Mouse (Mus musculus) liver, embryonic 11.5 days (tissue): ENCODE results near the gene Nfe2. TPM values are rescaled to one million over a fixed set of nuclear protein-coding genes. Genes with fewer than 3 reads are reported as not detected.
A peak's percentile ranks its signal among the peaks of the same experiment; 100 is the strongest.
"Not testable (repeated sequence)": the region's sequence is repeated elsewhere in the genome, so short reads cannot be mapped to it uniquely, and the experiment has no call there.

Experiments
- ATAC-seq: fragments of 200-750 bp; cut with Nextera tagmentation; replicated peaks from 2 replicates; pipeline ENCODE4 v1.8.0; 2017; ENCODE audit warnings: moderate number of reproducible peaks, mild to moderate bottlenecking, moderate TSS enrichment, moderate library complexity; ENCODE audit not compliant: low FRiP score
- DNase-seq: peaks from one replicate; pipeline ENCODE4 v3.0.0-alpha.2; 2017; ENCODE audit warnings: low spot score
- H3K27ac ChIP-seq: fragments of 300-500 bp; sonication (generic); 2 replicates; pipeline ENCODE4 v1.5.1; 2014; ENCODE audit warnings: mild to moderate bottlenecking, low read depth, low read length, control low read depth
- H3K27me3 ChIP-seq: fragments of 300-500 bp; sonication (generic); replicated peaks from 2 replicates; pipeline ENCODE4 v1.6.1; 2014; ENCODE audit warnings: low read length, mixed read lengths; ENCODE audit not compliant: control insufficient read depth, insufficient read depth
- H3K36me3 ChIP-seq: fragments of 300-500 bp; sonication (generic); 2 replicates; pipeline ENCODE4 v1.6.1; 2014; ENCODE audit warnings: mild to moderate bottlenecking, low read length, moderate library complexity, mixed read lengths; ENCODE audit not compliant: control insufficient read depth, insufficient read depth
- H3K4me1 ChIP-seq: fragments of 300-500 bp; sonication (generic); replicated peaks from 2 replicates; pipeline ENCODE4 v1.6.1; 2014; ENCODE audit warnings: low read length, mixed read lengths; ENCODE audit not compliant: control insufficient read depth, insufficient read depth
- H3K4me2 ChIP-seq: fragments of 300-500 bp; sonication (generic); 2 replicates; pipeline ENCODE4 v1.6.1; 2014; ENCODE audit warnings: mild to moderate bottlenecking, control low read depth, moderate library complexity
- H3K4me3 ChIP-seq: fragments of 300-500 bp; sonication (generic); 2 replicates; pipeline ENCODE4 v1.5.1; 2014; ENCODE audit warnings: low read depth, low read length, control low read depth
- H3K9ac ChIP-seq: fragments of 300-500 bp; sonication (generic); 2 replicates; pipeline ENCODE4 v1.6.1; 2014; ENCODE audit warnings: low read depth, low read length, control low read depth
- H3K9me3 ChIP-seq: fragments of 300-500 bp; sonication (generic); 2 replicates; pipeline ENCODE4 v1.6.1; 2016; ENCODE audit warnings: low read length, inconsistent platforms, mixed read lengths; ENCODE audit not compliant: control insufficient read depth
- WGBS: fragments of 180-500 bp; shearing (Covaris S2); extraction: QIAGEN DNeasy Blood & Tissue Kit; methylation state at CpG from one replicate; pipeline ENCODE4 v1.1.7; 2014; 5-methylcytosine and 5-hydroxymethylcytosine counted together
- polyA plus RNA-seq: library from polyadenylated mRNA; unstranded; fragments of >200 nt; fragmentation: Nextera tagmentation; extraction: Ambion mirVana; gene quantifications from 2 replicates; pipeline ENCODE4 v1.2.1, GENCODE M21; 2014

Gene Nfe2
- polyA plus RNA-seq, 1 experiment from 2014 or later: 94.1 TPM

DNA sequence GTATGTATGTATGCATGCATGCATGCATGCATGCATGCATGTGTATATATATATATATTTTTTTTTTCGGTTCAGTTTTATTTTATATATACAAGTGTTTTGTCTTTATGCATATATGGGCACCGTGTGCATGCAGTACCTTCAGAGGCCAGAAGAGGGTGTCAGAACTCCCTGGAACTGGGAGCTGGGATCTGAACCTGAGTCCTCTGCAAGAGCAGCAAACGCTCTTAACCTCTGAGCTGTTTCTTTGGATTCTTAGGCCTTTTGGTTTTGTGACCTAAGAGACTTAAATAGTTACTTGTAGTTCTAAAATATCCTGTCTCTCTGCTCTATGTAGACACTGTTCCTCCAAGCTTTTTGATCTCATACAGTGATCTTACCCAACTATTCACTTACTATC, 25.9 kb upstream of the Nfe2 start:
- WGBS: 64% methylated on average over 3 of the region's 3 CpGs
- no peak for DNase-seq
- H3K9ac ChIP-seq: no peak overlapping the region
- no peaks in the 10 kb centered on the region for H3K27me3 ChIP-seq
- no peak overlapping the region for H3K27ac ChIP-seq
- no peak overlapping the region for H3K4me2 ChIP-seq
- no peaks in the 10 kb centered on the region for H3K9me3 ChIP-seq
- H3K4me1 ChIP-seq: peaks cover 18% of the 10 kb centered on the region
- peaks cover 7% of the 10 kb centered on the region for H3K36me3 ChIP-seq
- no peak for ATAC-seq
- H3K4me3 ChIP-seq: no peak overlapping the region

DNA sequence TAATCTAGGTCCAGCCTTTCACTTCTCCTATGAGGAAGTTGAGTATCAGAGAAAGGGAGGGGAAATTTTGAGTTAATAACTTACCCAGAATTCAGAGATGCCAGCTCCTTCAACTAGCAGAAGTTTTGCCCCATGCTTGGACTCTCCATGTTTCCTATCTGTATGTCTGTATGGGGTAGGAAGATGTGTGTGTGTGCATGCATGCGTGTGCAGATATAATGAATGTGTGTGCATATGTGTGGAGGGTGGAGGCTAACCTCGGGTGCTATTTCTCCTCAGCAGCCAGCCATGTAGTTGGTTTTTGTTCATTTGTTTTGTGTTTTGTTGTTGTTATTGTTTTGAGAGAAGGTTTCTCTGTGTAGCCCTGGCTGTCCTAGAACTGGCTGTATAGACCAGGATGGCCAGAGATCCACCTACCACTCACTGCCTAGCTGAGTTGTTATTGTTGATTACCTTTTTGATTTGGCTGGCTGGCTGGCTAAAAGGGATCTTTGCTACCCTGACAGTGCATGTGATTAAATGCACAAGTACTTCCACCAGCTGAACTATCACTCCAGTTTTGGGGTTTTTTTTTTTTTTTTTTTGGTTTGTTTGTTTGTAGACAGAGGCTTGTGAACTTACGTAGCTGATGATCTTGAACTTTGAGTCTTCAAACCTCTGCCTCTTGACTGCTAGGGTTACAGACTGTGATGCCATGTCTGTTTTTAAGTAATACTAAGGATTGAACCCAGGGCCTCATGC, 23.4 kb upstream of the Nfe2 start:
- Histone ChIP-seq H3K9ac (peak overlapping the region; percentile 16; the same call in 1 of the 2 replicates), H3K4me3 (no peak overlapping the region; the same call in 1 of the 2 replicates), H3K4me2 (no peak overlapping the region; the same call in 1 of the 2 replicates), H3K9me3 (no peaks in the 10 kb centered on the region), H3K36me3 (peaks cover 3% of the 10 kb centered on the region; the same call in 1 of the 2 replicates), H3K4me1 (peaks cover 35% of the 10 kb centered on the region), H3K27ac (peak overlapping the region; percentile 53; the same call in 1 of the 2 replicates), H3K27me3 (no peaks in the 10 kb centered on the region)
- ATAC-seq: no peak
- no peak for DNase-seq
- WGBS: 80% methylated on average over 3 of the region's 3 CpGs

DNA sequence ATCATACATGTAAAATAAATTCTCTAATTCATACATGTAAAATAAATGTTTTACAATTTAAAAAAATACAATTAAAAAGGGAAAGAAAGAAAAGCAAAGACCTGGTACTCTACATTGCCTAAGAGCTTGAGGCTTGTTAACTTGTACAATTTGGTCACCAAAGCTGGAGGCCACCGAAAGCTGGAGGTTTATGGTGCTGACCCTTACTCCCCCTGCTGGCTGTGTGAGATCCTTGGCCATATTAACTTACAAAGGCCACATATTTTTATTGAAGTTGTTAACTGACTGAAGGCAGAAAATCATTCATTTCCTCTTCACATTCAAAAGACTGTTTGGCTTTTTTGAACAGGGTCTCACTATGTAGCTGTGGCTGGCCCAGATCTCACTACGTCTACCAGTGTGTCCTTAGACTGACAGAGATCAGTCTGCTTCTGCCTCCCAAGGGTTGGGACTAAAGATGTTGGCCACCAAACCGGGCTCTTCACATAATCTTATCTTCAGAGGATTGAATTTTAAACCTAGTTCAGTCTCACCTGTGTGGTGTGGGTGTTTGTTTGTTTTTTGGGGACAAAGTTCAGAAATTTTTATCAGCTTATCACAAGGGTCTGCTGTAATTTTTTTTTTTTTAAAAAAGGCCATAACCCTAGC, 22.7 kb upstream of the Nfe2 start:
- H3K4me3 ChIP-seq: no peak overlapping the region
- H3K4me2 ChIP-seq: peak overlapping the region; percentile 6; the same call in 1 of the 2 replicates
- H3K27me3 ChIP-seq: no peaks in the 10 kb centered on the region
- no peak; the same call in 1 of the 2 replicates for ATAC-seq
- H3K36me3 ChIP-seq: no peaks in the 10 kb centered on the region
- peaks cover 35% of the 10 kb centered on the region for H3K4me1 ChIP-seq
- 32% methylated on average over 3 of the region's 3 CpGs for WGBS
- peak overlapping the region; percentile 53; the same call in 1 of the 2 replicates for H3K27ac ChIP-seq
- no peaks in the 10 kb centered on the region for H3K9me3 ChIP-seq
- DNase-seq: no peak
- H3K9ac ChIP-seq: peak overlapping the region; percentile 16; the same call in 1 of the 2 replicates

DNA sequence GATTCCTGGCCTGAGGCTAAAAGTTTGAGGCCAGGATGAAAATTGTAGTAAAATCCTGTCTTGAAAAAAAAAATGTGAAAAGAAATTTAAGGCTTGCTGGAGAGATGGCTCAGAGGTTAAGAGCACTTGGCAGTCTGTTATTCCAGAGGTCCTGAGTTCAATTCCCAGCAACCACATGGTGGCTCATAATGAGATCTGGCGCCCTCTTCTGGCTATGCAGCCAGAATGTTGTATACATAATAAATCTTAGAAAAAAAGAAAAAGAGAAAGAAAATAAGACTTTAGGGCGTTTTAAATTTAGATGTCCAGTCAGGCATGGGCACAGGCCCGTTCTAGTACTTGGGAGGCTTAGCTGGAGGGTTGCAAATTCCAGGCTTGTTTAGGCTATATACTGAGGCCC, 21.5 kb upstream of the Nfe2 start:
- Histone ChIP-seq H3K27me3 (no peaks in the 10 kb centered on the region), H3K4me3 (no peak overlapping the region), H3K4me2 (no peak overlapping the region), H3K27ac (no peak overlapping the region), H3K9me3 (no peaks in the 10 kb centered on the region), H3K36me3 (no peaks in the 10 kb centered on the region), H3K9ac (no peak overlapping the region), H3K4me1 (peaks cover 33% of the 10 kb centered on the region)
- WGBS: 50% methylated on average over 3 of the region's 3 CpGs
- ATAC-seq: no peak
- no peak for DNase-seq

DNA sequence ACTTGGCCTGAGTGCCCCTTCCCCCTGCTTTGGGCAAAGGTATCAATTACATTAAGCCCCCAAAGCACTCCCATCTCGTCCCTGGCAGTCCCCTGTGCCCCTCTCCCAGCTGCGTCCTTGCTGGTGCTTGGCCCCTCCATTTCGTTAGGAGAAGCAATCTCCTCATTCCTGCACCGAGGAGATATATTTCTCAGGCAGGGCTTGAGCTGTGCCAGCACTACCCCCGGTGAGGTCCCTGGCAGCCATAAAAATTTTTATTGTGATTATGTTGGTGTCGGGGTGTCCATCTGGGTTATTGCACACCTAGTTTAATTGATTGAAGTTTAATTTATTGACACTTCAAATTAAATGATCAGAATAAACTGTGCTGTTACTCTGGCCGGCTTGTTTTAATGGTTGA, 19.7 kb upstream of the Nfe2 start:
- H3K36me3 ChIP-seq: no peaks in the 10 kb centered on the region
- ATAC-seq (no peak), DNase-seq (no peak)
- WGBS: 71% methylated on average over 7 of the region's 7 CpGs
- H3K4me3 ChIP-seq: no peak overlapping the region
- peak overlapping the region; percentile 25; the same call in 1 of the 2 replicates for H3K27ac ChIP-seq
- H3K9ac ChIP-seq: 0 out of 2 replicates have a peak overlapping the region, but pooled peaks have one; percentile 20
- H3K27me3 ChIP-seq: no peaks in the 10 kb centered on the region
- H3K4me2 ChIP-seq: no peak overlapping the region
- H3K4me1 ChIP-seq: peaks cover 45% of the 10 kb centered on the region
- no peaks in the 10 kb centered on the region for H3K9me3 ChIP-seq

DNA sequence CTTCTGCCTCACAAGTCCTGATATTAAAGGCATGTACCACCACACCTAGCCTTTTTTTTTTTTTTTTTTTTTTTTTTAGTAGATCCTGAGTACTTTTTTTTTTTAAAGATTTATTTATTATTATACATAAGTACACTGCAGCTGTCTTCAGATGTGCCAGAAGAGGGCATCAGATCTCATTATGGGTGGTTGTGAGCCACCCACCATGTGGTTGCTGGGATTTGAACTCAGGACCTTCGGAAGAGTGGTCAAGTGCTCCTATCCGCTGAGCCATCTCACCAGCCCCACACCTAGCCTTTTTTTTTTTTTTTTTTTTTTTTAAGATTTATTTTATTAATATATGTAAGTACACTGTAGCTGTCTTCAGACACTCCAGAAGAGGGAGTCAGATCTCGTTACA, 17.7 kb upstream of the Nfe2 start:
- H3K27me3 ChIP-seq, H3K27ac ChIP-seq, H3K4me2 ChIP-seq, H3K9ac ChIP-seq, ATAC-seq, H3K36me3 ChIP-seq, DNase-seq, H3K4me3 ChIP-seq, H3K9me3 ChIP-seq: not testable (repeated sequence)
- H3K4me1 ChIP-seq: peaks cover 37% of the 10 kb centered on the region
- WGBS: 84% methylated on average over 3 of the region's 3 CpGs

DNA sequence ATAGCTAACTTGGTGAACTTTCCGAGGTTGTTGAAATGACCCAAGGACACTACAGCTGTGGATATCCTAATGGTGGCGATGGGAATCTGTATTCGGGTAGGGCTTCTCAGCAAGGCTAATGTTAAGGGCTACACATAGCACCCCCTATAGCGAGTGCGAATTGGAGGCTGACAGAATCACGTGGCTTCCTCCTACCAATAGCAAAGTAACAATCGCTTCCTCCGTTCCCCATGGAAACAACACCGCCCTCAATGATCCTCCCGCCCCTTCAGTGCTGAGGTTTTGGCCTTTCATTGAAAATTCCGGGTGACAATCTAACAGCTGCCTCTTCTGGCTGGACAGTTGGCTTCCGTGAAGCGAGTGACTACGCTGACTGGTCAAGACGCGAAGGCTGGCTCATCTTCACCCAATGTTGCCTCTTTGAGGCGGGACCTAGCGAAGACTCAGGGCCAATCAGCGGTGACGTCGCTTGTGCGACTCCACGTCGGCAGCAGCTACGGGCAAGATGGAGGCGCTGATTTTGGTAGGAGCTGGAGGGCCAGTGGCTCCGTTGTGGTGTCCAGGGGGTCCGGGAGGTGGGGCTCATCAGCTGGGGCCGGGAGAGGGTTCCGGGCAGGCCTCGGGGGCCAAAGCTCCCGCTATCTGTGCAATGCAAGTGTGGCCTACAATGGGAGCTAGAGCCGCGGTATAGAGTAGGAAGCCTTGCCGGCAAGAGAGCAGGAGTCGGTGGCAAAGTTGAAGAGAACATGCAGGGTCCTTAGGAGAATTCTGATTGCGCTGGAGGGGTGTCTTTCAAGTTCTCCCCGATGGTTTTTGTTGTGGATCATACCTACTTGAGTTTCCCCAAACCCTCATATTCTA, 14.4 kb upstream of the Nfe2 start, which contains the start of gene Copz1:
Copz1 (plus strand) TSS at position 296 of the 861 bp plus-strand sequence.
- peak within 1 kb of the TSS; percentile 28; the same call in 1 of the 2 replicates for H3K27ac ChIP-seq
- DNase-seq (peak; percentile 84), ATAC-seq (peak; percentile 98)
- peaks cover 21% of the 10 kb centered on the region for H3K4me1 ChIP-seq
- no peaks in the 10 kb centered on the region for H3K27me3 ChIP-seq
- peak within 1 kb of the TSS; percentile 79 for H3K4me3 ChIP-seq
- H3K36me3 ChIP-seq: no peaks in the 10 kb centered on the region
- peak within 1 kb of the TSS; percentile 82 for H3K4me2 ChIP-seq
- no peaks in the 10 kb centered on the region for H3K9me3 ChIP-seq
- under 1% methylated on average over 38 of the region's 38 CpGs for WGBS
- H3K9ac ChIP-seq: peak within 1 kb of the TSS; percentile 81

DNA sequence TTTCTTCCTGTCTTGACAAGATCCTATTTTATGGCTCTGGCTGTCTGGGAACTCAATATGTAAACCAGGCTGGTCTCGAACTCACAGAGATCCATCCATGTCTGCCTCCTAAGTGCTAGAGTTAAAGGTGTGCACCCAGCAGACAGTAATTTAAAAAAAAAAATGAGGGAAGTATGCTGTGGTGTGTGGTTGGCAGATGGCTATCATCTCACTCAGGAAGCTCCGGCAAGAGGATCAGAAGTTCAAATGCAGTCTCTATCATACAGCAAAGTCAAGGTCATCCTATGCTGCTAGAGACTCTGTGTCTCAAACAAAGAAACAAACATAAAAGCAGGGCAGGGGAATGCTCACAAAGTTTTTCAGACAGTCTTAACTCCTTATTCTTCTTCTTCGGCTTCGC, 10.7 kb upstream of the Nfe2 start:
- ATAC-seq (no peak), DNase-seq (no peak)
- WGBS: 59% methylated on average over 4 of the region's 4 CpGs
- no peak overlapping the region for H3K4me3 ChIP-seq
- peaks cover 10% of the 10 kb centered on the region for H3K4me1 ChIP-seq
- no peak overlapping the region for H3K9ac ChIP-seq
- H3K4me2 ChIP-seq: no peak overlapping the region
- H3K36me3 ChIP-seq: no peaks in the 10 kb centered on the region
- no peaks in the 10 kb centered on the region for H3K9me3 ChIP-seq
- no peak overlapping the region for H3K27ac ChIP-seq
- no peaks in the 10 kb centered on the region for H3K27me3 ChIP-seq
